Mouse (Mus musculus) kidney, adult 2 months (tissue): ENCODE measurements around the gene Thy1.

Source experiments
- CTCF ChIP-seq: fragments of 200-500 bp; conservative IDR thresholded peaks from 2 replicates; pipeline ENCODE4 v1.5.1; 2011; ENCODE audit warnings: low read depth, mild to moderate bottlenecking, control low read depth, low read length, moderate library complexity, mixed read lengths; ENCODE audit not compliant: insufficient read depth, insufficient read length
- POLR2A ChIP-seq: fragments of 200-500 bp; IDR thresholded peaks from one replicate; pipeline ENCODE4 v1.6.1; 2011; ENCODE audit warnings: low read depth, low read length, control low read depth

DNA sequence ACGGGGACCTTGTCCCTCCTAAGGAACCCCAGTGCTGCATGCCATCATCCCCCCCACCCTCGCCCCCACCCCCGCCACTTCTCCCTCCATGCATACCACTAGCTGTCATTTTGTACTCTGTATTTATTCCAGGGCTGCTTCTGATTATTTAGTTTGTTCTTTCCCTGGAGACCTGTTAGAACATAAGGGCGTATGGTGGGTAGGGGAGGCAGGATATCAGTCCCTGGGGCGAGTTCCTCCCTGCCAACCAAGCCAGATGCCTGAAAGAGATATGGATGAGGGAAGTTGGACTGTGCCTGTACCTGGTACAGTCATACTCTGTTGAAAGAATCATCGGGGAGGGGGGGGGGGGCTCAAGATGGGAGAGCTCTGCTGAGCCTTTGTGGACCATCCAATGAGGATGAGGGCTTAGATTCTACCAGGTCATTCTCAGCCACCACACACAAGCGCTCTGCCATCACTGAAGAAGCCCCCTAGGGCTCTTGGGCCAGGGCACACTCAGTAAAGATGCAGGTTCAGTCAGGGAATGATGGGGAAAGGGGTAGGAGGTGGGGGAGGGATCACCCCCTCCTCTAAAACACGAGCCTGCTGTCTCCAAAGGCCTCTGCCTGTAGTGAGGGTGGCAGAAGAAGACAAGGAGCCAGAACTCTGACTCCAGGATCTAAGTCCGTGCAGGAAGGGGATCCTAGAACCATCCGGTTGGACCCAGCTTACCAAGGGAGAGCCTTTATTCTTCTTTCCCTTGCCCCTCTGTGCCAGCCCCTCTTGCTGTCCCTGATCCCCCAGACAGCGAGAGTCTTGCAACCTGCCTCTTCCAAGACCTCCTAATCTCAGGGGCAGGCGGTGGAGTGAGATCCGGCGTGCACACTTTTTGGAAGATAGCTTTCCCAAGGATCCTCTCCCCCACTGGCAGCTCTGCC, 4.6 kb downstream of the Thy1 start:
- TF ChIP-seq CTCF (no peak), POLR2A (no peak)
